Mouse (Mus musculus) small intestine, adult 2 months (tissue): ENCODE data around the gene Cep170. TPM values are rescaled to one million over a fixed set of nuclear protein-coding genes. Genes with fewer than 3 reads are reported as not detected.
"Not testable (repeated sequence)": the region's sequence is repeated elsewhere in the genome, so short reads cannot be mapped to it uniquely, and the experiment has no call there.

ENCODE experiments used
- H3K27ac ChIP-seq: fragments of 200-500 bp; 2 replicates; pipeline ENCODE4 v1.5.1; 2012; ENCODE audit warnings: low read depth, low read length, control low read depth, inconsistent platforms; ENCODE audit not compliant: insufficient read depth
- H3K27me3 ChIP-seq: fragments of 200-500 bp; 2 replicates; pipeline ENCODE4 v1.6.1; 2012; ENCODE audit warnings: mild to moderate bottlenecking, moderate library complexity, low read length, inconsistent platforms; ENCODE audit not compliant: control insufficient read depth, insufficient read depth
- H3K36me3 ChIP-seq: fragments of 200-500 bp; 2 replicates; pipeline ENCODE4 v1.6.1; 2012; ENCODE audit warnings: mild to moderate bottlenecking, low read length, control low read depth, inconsistent platforms; ENCODE audit not compliant: control insufficient read depth, insufficient read depth
- H3K4me1 ChIP-seq: fragments of 200-500 bp; 2 replicates; pipeline ENCODE4 v1.6.1; 2012; ENCODE audit warnings: low read length, inconsistent platforms, mixed read lengths; ENCODE audit not compliant: control insufficient read depth, insufficient read depth, insufficient read length
- H3K4me3 ChIP-seq: fragments of 200-500 bp; 2 replicates; pipeline ENCODE4 v1.5.1; 2012; ENCODE audit warnings: low read depth, mild to moderate bottlenecking, control low read depth, inconsistent platforms, low read length, moderate library complexity
- CTCF ChIP-seq: fragments of 200-500 bp; IDR thresholded peaks from 2 replicates; pipeline ENCODE4 v1.5.1; 2012; ENCODE audit warnings: low read depth, mild to moderate bottlenecking, control low read depth, inconsistent platforms, low read length, moderate library complexity, mixed read lengths; ENCODE audit not compliant: insufficient replicate concordance, insufficient read length; ENCODE audit errors: extremely low read depth
- POLR2A ChIP-seq: fragments of 200-500 bp; IDR thresholded peaks from 2 replicates; pipeline ENCODE4 v1.6.1; 2012; ENCODE audit warnings: low read depth, mild to moderate bottlenecking, control low read depth, inconsistent platforms, low read length, moderate library complexity
- WGBS: fragments of 180-500 bp; shearing (Covaris S2); methylation state at CpG from one replicate; pipeline ENCODE4 v1.1.7; 2018; 5-methylcytosine and 5-hydroxymethylcytosine counted together
- polyA plus RNA-seq: library from polyadenylated mRNA; depleted of rRNA; stranded (reverse); fragments of >200 nt; gene quantifications from 2 replicates; pipeline ENCODE4 v1.2.3, GENCODE M21; 2012

The Cep170 gene
- polyA plus RNA-seq, 1 experiment: 0.66 TPM

DNA sequence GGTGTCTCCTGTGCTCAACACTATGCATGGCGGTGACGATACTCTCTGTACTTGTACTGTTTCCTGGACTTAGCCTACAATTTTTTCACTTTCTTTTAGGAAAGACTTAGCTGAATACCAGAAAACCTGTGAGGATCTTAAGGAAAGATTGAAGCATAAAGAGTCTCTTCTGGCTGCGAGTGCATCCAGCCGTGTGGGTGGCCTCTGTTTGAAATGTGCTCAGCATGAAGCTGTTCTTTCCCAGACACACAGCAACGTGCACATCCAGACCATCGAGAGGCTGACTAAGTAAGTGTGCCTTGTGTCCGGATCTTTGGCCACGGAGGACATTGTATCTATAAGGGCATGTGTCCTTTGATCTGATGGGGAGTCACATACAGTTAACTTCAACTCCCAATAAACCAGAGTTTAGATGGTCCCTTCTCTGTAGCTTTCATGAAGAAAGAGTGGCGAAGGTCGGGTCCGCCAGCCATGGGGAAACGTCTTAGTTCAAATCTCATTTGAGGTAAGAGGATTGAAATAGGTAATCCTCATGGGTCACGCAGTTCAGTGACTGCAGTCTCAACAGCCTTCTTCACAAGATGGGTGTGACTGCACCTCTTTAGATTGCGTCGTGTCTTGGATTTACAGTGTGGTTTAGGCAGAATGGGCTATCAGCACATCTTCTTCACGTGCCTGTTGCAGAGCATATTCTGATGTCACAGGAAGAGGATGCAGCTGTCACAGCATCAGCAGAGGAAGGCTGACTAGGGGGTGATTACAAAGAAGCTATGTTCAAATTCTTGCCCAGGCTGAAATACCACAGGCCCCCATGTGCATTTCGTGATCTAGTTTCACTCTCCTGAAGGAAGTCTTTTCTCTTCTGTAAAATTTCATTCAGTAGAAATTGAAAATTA is 31.5 kb upstream of the Cep170 start:
- Histone ChIP-seq H3K4me3 (no peak overlapping the region), H3K4me1 (no peaks in the 10 kb centered on the region), H3K27me3 (no peaks in the 10 kb centered on the region), H3K27ac (no peak overlapping the region), H3K36me3 (peaks cover 9% of the 10 kb centered on the region)
- TF ChIP-seq CTCF (no peak), POLR2A (no peak)
- 83% methylated on average over 17 of the region's 17 CpGs for WGBS

DNA sequence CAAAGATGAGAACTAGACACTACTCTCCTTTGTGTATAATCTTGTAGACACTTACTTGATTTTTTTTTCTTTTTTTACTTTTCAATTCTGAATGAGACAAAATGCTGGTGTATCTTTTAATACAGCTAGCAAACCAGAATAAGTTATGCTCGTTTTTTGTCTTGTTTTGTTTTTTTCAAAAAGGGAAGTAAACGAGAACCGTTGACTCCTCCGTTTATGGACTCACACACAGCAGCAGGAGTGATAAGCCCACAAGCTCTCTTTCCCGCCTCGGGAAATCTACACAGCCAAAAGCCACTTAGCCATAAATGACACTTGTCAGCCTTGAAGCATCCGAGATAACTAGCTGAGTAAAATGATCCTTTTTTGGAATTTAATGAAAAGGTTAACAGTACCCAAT is 22.7 kb upstream of the Cep170 start:
- H3K27ac ChIP-seq, H3K36me3 ChIP-seq, H3K27me3 ChIP-seq, H3K4me3 ChIP-seq, H3K4me1 ChIP-seq: not testable (repeated sequence)
- WGBS: 74% methylated on average over 7 of the region's 7 CpGs

DNA sequence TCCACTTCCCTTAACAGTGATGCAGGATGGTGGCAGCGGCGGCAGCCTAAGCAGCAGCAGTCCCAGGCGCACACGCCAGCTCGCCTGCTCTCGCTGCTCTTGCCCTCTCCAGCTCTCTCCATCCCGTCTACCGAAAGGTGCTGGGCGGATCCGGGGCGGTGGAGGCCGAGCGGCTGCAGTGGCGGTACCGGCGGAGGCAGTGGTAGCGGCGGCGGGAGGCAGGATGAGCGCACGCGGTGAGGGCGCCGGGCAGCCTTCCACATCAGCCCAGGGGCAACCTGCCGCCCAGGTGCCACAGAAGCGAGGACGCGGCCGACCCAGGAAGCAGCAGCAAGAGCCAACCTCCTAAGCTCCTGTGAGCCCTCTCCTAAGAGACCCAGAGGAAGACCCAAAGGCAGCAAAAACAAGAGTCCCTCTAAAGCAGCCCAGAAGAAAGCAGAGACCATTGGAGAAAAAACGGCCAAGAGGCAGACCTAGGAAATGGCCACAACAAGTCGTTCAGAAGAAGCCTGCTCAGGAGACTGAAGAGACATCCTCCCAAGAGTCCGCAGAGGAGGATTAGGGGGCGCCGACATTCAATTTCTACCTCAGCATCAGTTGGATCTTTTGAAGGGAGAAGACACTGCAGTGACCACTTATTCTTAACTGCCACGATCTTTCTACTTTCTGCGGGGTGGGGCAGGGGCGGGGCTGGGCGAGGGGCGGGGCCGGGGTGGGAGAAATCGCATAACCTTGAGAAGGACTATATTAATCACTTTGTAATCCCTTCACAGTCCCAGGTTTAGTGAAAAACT is 21.8 kb upstream of the Cep170 start:
- 15% methylated on average over 41 of the region's 41 CpGs for WGBS
- Histone ChIP-seq H3K4me3 (peak overlapping the region; percentile 56), H3K27me3 (no peaks in the 10 kb centered on the region), H3K36me3 (peaks cover 6% of the 10 kb centered on the region; the same call in 1 of the 2 replicates), H3K4me1 (peaks cover 5% of the 10 kb centered on the region), H3K27ac (no peak overlapping the region)
- TF ChIP-seq CTCF (no peak), POLR2A (no peak)

DNA sequence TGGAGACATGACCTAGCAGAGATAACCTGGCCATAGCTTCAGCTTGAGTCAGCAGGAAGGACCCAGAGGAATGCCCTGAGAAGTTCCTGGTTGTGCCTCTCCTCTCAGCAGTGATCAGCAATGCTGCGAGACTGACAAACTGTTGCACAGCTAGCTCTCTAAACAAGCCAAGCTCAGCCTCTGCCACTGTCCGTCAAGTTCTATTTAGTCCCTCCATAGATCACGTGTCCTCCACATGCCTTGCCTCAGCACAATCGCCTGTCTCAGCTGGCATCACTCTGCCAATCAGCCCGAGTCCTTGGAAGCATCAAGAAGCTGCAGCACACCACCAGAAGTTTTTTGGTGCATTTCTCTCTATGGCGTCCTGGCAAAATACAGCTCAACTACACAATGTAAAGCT is 21.0 kb upstream of the Cep170 start:
- H3K27ac ChIP-seq: no peak overlapping the region
- no peaks in the 10 kb centered on the region for H3K27me3 ChIP-seq
- peaks cover 5% of the 10 kb centered on the region for H3K4me1 ChIP-seq
- no peak for TF ChIP-seq POLR2A
- TF ChIP-seq CTCF: no peak
- H3K36me3 ChIP-seq: peaks cover 6% of the 10 kb centered on the region; the same call in 1 of the 2 replicates
- WGBS: 78% methylated on average over 6 of the region's 6 CpGs
- no peak overlapping the region for H3K4me3 ChIP-seq

DNA sequence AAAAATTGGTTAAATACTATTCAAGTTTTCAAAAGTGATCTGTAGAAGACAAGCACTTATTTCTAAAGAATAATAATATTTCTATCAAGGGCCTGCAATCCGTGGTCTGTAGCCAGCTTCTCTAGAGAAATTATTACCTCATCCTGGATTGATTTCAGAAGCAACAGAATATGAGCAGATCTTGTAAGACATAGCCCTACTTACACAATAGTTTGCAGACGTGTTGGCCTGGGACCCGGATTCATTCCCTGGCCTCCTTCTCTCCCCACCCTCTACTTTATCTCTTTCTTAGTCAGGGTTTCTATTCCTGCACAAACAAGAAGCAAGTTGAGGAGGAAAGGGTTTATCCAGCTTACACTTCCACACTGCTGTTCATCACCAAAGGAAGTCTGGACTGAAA is 20.1 kb upstream of the Cep170 start:
- 77% methylated on average over 3 of the region's 3 CpGs for WGBS
- Histone ChIP-seq H3K27me3 (no peaks in the 10 kb centered on the region), H3K4me3 (no peak overlapping the region), H3K27ac (no peak overlapping the region), H3K36me3 (peaks cover 6% of the 10 kb centered on the region; the same call in 1 of the 2 replicates), H3K4me1 (peaks cover 5% of the 10 kb centered on the region)
- no peak for TF ChIP-seq POLR2A
- no peak for TF ChIP-seq CTCF

DNA sequence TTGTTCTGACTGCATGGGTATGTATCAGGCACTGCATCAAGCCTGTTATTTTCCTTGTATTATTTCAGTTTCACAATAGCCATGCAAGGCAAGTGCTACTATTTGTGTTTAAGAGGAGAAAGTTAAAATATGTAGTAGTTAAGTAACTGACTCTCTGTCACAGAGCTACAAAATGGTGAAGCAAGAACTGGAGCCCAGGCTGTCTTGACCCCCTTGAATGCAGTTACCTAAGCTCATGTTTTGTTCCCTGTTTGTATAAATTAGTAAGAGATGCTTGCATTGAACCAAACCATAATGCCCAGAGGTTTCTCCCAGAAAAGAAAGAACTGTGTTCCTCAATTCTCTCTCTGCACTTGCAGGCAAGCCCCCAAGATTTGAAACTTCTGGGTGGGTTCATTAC is 19.4 kb upstream of the Cep170 start:
- peaks cover 6% of the 10 kb centered on the region; the same call in 1 of the 2 replicates for H3K36me3 ChIP-seq
- H3K4me3 ChIP-seq: no peak overlapping the region
- H3K27ac ChIP-seq: no peak overlapping the region
- no peak for TF ChIP-seq CTCF
- TF ChIP-seq POLR2A: no peak
- H3K27me3 ChIP-seq: no peaks in the 10 kb centered on the region
- peaks cover 5% of the 10 kb centered on the region for H3K4me1 ChIP-seq

DNA sequence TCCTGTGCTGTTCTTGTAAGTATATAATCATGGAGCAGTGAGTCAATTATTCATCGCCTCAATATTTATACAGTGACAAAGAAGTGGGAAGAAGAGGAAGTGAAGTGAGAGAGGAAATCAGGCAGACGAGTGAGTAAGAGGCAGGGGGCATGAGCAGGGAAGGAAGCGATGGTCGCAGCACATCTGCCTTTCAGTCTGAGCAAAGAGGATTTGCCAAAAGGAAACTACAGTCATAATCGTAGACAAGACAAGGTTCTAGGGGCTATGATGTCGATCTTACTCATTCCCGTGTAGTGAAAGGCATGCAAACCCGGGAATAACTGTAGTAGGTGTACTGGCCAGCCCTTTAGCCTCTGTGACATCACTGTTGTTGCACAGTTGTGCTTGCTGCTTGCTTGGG is 18.7 kb upstream of the Cep170 start:
- WGBS: 68% methylated on average over 8 of the region's 8 CpGs
- peaks cover 5% of the 10 kb centered on the region for H3K4me1 ChIP-seq
- TF ChIP-seq CTCF (no peak), POLR2A (no peak)
- peaks cover 6% of the 10 kb centered on the region; the same call in 1 of the 2 replicates for H3K36me3 ChIP-seq
- no peak overlapping the region for H3K4me3 ChIP-seq
- no peak overlapping the region for H3K27ac ChIP-seq
- no peaks in the 10 kb centered on the region for H3K27me3 ChIP-seq
